Mouse (Mus musculus): ENCODE results near the gene Upf1.

DNA sequence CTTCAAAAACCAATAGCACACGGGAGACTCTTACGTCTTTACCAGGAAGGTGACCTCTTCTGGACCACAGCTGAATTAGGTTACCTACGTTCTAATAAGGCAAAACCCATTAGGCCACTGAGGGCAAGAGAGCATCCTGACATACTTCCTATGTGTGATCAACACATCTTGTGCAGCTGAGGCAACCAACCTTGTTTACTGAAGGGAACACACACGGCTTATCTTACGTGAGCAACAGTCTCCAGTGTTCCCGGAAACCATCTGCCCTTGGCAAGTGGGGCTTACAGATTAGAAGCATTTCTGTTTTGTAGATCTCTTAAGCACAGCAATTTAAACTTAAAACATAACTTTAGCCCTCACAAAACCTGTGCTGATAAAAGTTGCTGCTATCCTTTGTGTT, 25.6 kb downstream of the Upf1 start:
- TF ChIP-seq CTCF (IDR thresholded peaks at IDR 0.05; ENCODE audit: control insufficient read depth, insufficient read depth, insufficient read length): no peak
- TF ChIP-seq MYOG (IDR thresholded peaks at IDR 0.05; ENCODE audit: control insufficient read depth, extremely low read depth, insufficient read length): no peak
- no peak for TF ChIP-seq MAX (IDR thresholded peaks at IDR 0.05)
- TF ChIP-seq USF1 (IDR thresholded peaks at IDR 0.05; ENCODE audit: low read depth): no peak
- no peak for TF ChIP-seq FOSL1 (IDR thresholded peaks at IDR 0.05; ENCODE audit: insufficient read depth, low read length, poor library complexity, severe bottlenecking)
- TF ChIP-seq CEBPB (IDR thresholded peaks at IDR 0.05; ENCODE audit: low read depth): no peak

Data from C2C12 (cell line).